Mouse (Mus musculus) hindbrain, embryonic 10.5 days (tissue): ENCODE measurements at regions not wholly inside any gene's neighbourhood (a gene's known extent, or its start where the extent isn't known, plus 50 kb on each side); places are given as distances from the start of the nearest gene placed in this dataset.
A peak's percentile ranks its signal among the peaks of the same experiment; 100 is the strongest.
"Not testable (repeated sequence)": the region's sequence is repeated elsewhere in the genome, so short reads cannot be mapped to it uniquely, and the experiment has no call there.

Experiments used
- DNase-seq: peaks from one replicate; pipeline ENCODE4 v3.0.0-alpha.2; 2017; ENCODE audit warnings: low spot score
- H3K27ac ChIP-seq: fragments of 300-500 bp; sonication (generic); 2 replicates; pipeline ENCODE4 v1.5.1; 2016; ENCODE audit warnings: mild to moderate bottlenecking, moderate library complexity
- H3K27me3 ChIP-seq: fragments of 300-500 bp; sonication (generic); 2 replicates; pipeline ENCODE4 v1.6.1; 2016; ENCODE audit warnings: mild to moderate bottlenecking; ENCODE audit not compliant: poor library complexity, insufficient read depth, severe bottlenecking
- H3K36me3 ChIP-seq: fragments of 300-500 bp; sonication (generic); 2 replicates; pipeline ENCODE4 v1.6.1; 2016; ENCODE audit warnings: mild to moderate bottlenecking, moderate library complexity
- H3K4me1 ChIP-seq: fragments of 300-500 bp; sonication (generic); replicated peaks from 2 replicates; pipeline ENCODE4 v1.6.1; 2016; ENCODE audit warnings: mild to moderate bottlenecking
- H3K4me3 ChIP-seq: fragments of 300-500 bp; sonication (generic); 2 replicates; pipeline ENCODE4 v1.5.1; 2016; ENCODE audit warnings: mild to moderate bottlenecking, moderate library complexity
- H3K9me3 ChIP-seq: fragments of 300-500 bp; sonication (generic); 2 replicates; pipeline ENCODE4 v1.6.1; 2016; ENCODE audit warnings: mild to moderate bottlenecking, moderate library complexity
- WGBS: fragments of 180-500 bp; shearing (Covaris S2); methylation state at CpG from one replicate; pipeline ENCODE4 v1.1.7; 2016; 5-methylcytosine and 5-hydroxymethylcytosine counted together

DNA sequence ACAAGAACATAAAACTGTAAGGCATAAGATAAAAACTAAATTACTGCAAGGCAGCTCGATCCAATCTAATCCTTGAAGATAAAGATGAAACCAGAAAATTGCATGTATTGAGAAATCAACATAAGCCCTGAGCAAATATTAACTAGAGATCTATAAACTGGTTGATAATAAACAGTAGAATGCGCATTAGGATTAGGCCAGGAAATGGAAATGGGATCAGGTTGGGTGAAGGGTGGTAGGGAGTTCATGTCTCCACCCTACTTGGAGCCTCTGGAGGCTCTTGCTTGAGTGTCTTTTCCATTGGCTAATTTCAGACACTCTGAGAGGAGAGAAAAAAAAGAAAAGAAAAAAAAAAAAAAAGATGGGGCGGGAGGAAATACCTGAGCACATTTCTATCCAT lies 359.4 kb upstream of the Klhl29 start:
- DNase-seq, result no peak
- Histone ChIP-seq H3K9me3 (no peaks in the 10 kb centered on the region), H3K36me3 (no peaks in the 10 kb centered on the region), H3K4me3 (no peak overlapping the region), H3K27me3 (no peaks in the 10 kb centered on the region), H3K4me1 (peaks cover 6% of the 10 kb centered on the region; the same call in 1 of the 2 replicates), H3K27ac (no peak overlapping the region)
- 93% methylated on average over 3 of the region's 3 CpGs for WGBS

DNA sequence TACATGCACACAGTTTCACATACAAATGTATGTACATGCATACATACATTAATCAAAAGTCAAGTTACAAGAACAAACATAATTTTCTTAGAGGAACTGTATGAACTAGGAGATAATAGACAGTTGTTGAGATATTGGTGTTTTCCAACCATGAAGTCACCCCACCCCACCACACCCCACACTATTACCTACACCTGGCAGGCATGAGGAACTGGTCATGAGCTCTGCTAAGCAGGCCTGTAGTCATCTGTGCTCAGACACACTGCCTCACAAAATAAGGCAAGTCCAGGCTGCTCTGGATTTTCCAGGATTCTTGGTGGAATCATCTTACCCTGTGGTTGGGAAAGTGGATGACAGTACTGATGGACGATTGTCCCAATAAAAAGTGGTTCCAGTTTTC lies 347.6 kb upstream of the Klhl29 start:
- H3K9me3 ChIP-seq, result no peaks in the 10 kb centered on the region
- 84% methylated on average over 1 of the region's 1 CpGs for WGBS
- no peaks in the 10 kb centered on the region for H3K27me3 ChIP-seq
- no peak overlapping the region for H3K4me3 ChIP-seq
- no peaks in the 10 kb centered on the region for H3K4me1 ChIP-seq
- H3K36me3 ChIP-seq, result no peaks in the 10 kb centered on the region
- no peak for DNase-seq
- no peak overlapping the region for H3K27ac ChIP-seq

DNA sequence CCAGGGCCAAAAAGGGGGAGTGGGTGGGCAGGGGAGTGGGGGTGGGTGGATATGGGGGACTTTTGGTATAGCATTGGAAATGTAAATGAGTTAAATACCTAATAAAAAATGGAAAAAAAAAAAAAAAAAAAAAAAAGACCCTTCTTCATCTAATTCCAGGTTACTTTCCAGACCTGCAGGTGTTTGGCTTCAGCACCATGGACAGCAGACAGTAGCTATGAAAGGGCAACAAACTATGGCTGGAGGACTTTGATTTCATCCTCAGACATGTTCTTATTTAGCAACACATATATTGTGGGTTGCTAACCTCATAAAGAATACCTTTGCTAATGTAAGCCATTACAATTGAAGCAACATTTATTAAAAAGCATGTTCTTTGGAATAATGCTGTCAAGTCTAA lies 342.0 kb upstream of the Klhl29 start:
- H3K9me3 ChIP-seq, H3K36me3 ChIP-seq, H3K4me3 ChIP-seq, H3K4me1 ChIP-seq, H3K27ac ChIP-seq, H3K27me3 ChIP-seq: not testable (repeated sequence)
- peak; percentile 26 for DNase-seq

GRCm38 (mm10) chr12:5698778-5699454 lies 323.4 kb upstream of the Klhl29 start:
- H3K27me3 ChIP-seq, result no peaks in the 10 kb centered on the region
- no peaks in the 10 kb centered on the region for H3K9me3 ChIP-seq
- 89% methylated on average over 8 of the region's 8 CpGs for WGBS
- no peaks in the 10 kb centered on the region for H3K4me1 ChIP-seq
- no peaks in the 10 kb centered on the region for H3K36me3 ChIP-seq
- no peak overlapping the region for H3K27ac ChIP-seq
- no peak for DNase-seq
- H3K4me3 ChIP-seq, result no peak overlapping the region

DNA sequence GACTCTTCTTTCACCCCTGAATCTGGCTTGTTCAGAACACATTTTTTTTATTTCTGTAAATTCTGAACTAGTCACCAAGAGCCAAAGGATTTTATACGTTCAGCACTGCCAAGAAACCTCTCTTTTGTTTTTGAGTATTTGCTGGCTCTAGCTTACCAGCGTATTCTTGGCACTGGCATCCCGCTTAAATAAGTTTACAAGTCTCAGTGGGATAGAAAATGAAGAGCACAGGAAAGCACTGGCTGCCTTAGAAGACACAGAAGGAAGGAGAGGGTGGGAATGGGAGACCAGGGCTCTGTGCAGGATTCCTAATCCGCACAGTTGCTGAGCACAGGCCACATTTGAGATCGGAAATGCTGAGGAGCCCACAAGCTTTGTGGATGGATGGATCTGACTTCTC lies 306.7 kb upstream of the Klhl29 start:
- no peak overlapping the region for H3K27ac ChIP-seq
- H3K4me1 ChIP-seq, result no peaks in the 10 kb centered on the region
- no peak for DNase-seq
- no peak overlapping the region for H3K4me3 ChIP-seq
- 90% methylated on average over 5 of the region's 5 CpGs for WGBS
- no peaks in the 10 kb centered on the region for H3K27me3 ChIP-seq
- H3K36me3 ChIP-seq, result no peaks in the 10 kb centered on the region
- no peaks in the 10 kb centered on the region for H3K9me3 ChIP-seq

GRCm38 (mm10) chr12:5678126-5678525 lies 302.6 kb upstream of the Klhl29 start:
- not testable (repeated sequence) for H3K4me3 ChIP-seq, H3K9me3 ChIP-seq, H3K27ac ChIP-seq, DNase-seq, H3K4me1 ChIP-seq, H3K27me3 ChIP-seq, H3K36me3 ChIP-seq
- WGBS, result 93% methylated on average over 8 of the region's 8 CpGs

DNA sequence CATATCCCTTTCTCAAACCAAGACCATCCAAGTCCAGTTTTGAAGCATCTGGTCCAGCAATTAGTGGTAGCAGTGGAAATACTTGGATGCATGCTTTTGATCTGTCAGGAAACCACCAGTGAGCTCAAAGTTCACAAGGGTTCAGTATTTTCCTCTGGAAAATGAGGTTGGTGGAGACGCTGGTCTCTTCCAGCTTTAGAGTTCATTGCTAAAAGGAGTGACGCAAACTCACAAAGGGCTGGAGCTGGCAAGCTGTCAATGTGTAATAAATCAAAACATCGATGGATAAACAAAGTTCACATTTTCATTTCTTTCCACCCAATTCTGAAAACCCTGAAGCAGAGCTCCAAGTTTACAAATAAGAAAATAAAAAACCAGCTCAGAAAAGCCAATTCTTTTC lies 293.0 kb upstream of the Klhl29 start:
- WGBS, result 77% methylated on average over 3 of the region's 3 CpGs

GRCm38 (mm10) chr12:5637571-5638275 lies 262.2 kb upstream of the Klhl29 start:
- no peaks in the 10 kb centered on the region for H3K36me3 ChIP-seq
- no peak for DNase-seq
- no peak overlapping the region for H3K4me3 ChIP-seq
- no peaks in the 10 kb centered on the region for H3K27me3 ChIP-seq
- H3K9me3 ChIP-seq, result no peaks in the 10 kb centered on the region
- 92% methylated on average over 9 of the region's 9 CpGs for WGBS
- no peaks in the 10 kb centered on the region for H3K4me1 ChIP-seq
- H3K27ac ChIP-seq, result no peak overlapping the region

More for the DNA sequence above, 293.0 kb upstream of the Klhl29 start:
- no peaks in the 10 kb centered on the region for H3K9me3 ChIP-seq
- no peak overlapping the region for H3K27ac ChIP-seq
- no peak overlapping the region for H3K4me3 ChIP-seq
- no peak for DNase-seq
- no peaks in the 10 kb centered on the region for H3K4me1 ChIP-seq
- H3K27me3 ChIP-seq, result no peaks in the 10 kb centered on the region
- H3K36me3 ChIP-seq, result no peaks in the 10 kb centered on the region

DNA sequence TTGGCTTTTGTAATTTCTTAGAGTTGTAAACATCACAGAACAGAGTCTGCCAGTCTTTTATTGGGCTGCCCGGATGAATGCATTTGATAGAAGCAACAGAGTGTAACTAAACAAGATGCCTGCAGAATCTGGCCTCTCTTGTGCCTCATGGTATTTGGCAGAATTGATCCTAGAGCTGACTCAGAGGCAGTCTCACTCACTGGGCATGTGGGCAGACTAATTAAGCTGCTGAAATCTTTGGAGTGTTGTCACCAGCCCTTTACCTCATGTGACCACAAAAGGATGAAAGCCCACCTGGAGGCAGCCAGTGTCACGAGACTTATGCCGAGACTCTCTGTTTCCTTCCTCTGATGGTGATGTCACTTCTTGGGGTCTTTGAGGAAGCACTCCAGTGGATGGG lies 258.5 kb upstream of the Klhl29 start:
- no peaks in the 10 kb centered on the region for H3K9me3 ChIP-seq
- H3K27me3 ChIP-seq, result no peaks in the 10 kb centered on the region
- DNase-seq, result no peak
- 86% methylated on average over 3 of the region's 3 CpGs for WGBS
- no peak overlapping the region for H3K4me3 ChIP-seq
- no peaks in the 10 kb centered on the region for H3K4me1 ChIP-seq
- no peak overlapping the region for H3K27ac ChIP-seq
- no peaks in the 10 kb centered on the region for H3K36me3 ChIP-seq

DNA sequence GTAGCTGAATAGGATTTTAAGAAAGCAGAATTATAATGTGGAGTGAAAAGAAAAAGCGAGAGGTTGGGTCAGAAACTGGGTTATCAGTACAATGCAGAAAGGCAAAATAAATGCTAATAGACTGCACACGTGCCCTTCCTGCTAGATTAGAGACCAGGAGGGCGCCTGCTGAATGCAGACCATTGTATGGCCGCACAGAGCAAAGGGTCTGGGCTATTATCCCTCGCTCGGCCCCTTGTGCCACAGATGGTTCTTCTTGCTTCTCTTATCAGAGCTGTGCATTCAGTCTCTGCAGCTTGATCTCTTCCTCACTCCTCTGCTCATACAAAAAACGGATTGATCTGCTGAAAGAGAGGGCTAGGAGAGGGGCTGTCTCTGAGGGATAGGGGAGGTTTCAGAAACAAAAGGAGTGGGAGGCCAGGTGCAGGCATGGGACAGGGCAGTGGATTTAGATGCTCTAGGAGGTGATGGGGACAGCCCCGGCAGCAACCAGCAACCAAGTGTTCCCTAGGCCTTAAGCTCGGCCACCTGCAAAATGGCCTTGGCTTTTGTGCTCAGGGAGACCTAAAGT lies 225.7 kb upstream of the Klhl29 start:
- Histone ChIP-seq H3K27ac (no peak overlapping the region), H3K4me3 (no peak overlapping the region), H3K36me3 (no peaks in the 10 kb centered on the region), H3K9me3 (no peaks in the 10 kb centered on the region), H3K4me1 (peaks cover 6% of the 10 kb centered on the region; the same call in 1 of the 2 replicates), H3K27me3 (no peaks in the 10 kb centered on the region)
- peak; percentile 3 for DNase-seq
- 62% methylated on average over 9 of the region's 9 CpGs for WGBS

- no peaks in the 10 kb centered on the region for H3K36me3 ChIP-seq
- H3K9me3 ChIP-seq, result no peaks in the 10 kb centered on the region
- no peak for DNase-seq
- H3K27me3 ChIP-seq, result no peaks in the 10 kb centered on the region
- H3K4me1 ChIP-seq, result peaks cover 6% of the 10 kb centered on the region; the same call in 1 of the 2 replicates
- H3K27ac ChIP-seq, result no peak overlapping the region
- 87% methylated on average over 1 of the region's 1 CpGs for WGBS
- H3K4me3 ChIP-seq, result no peak overlapping the region
Observed at GRCm38 (mm10) chr12:5599426-5599825, 223.9 kb upstream of the Klhl29 start.

DNA sequence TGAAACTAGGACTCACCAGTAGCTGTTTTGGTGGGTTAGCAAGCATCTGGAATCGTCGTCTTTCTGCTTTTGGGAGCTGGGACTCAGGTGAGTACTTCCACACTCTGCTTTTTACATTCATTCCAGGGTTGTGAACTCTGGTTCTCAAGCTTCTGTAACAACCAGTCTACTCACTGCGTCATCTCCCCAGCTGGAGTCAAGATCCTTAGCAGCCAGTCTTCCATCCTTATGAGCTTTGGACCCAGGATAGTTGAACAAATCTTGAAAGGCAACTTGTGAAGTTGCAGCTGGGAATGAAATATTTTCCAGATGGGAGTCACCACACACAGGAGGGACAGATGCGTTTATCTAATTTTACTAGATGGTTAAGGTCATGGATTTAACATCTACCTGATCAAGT lies 223.5 kb upstream of the Klhl29 start:
- Histone ChIP-seq H3K27ac (no peak overlapping the region), H3K4me1 (peaks cover 6% of the 10 kb centered on the region; the same call in 1 of the 2 replicates), H3K27me3 (no peaks in the 10 kb centered on the region), H3K4me3 (no peak overlapping the region), H3K9me3 (no peaks in the 10 kb centered on the region), H3K36me3 (no peaks in the 10 kb centered on the region)
- no peak for DNase-seq
- 95% methylated on average over 4 of the region's 4 CpGs for WGBS

GRCm38 (mm10) chr12:5572831-5573230 lies 197.3 kb upstream of the Klhl29 start:
- no peak overlapping the region for H3K4me3 ChIP-seq
- no peaks in the 10 kb centered on the region for H3K27me3 ChIP-seq
- WGBS, result 56% methylated on average over 6 of the region's 6 CpGs
- H3K9me3 ChIP-seq, result no peaks in the 10 kb centered on the region
- no peaks in the 10 kb centered on the region for H3K36me3 ChIP-seq
- no peak for DNase-seq
- no peaks in the 10 kb centered on the region for H3K4me1 ChIP-seq
- no peak overlapping the region for H3K27ac ChIP-seq
